Mouse (Mus musculus) megakaryocyte, embryonic 14.5 days (primary cell): Measurements from ENCODE around the gene Rhebl1.

Source experiments
- FLI1 ChIP-seq: IDR thresholded peaks from 2 replicates; pipeline ENCODE4 v1.6.1; 2012; ENCODE audit warnings: low read length, inconsistent platforms, mixed read lengths
- GATA1 ChIP-seq: IDR thresholded peaks from 3 replicates; pipeline ENCODE4 v1.6.1; 2012; ENCODE audit warnings: mixed read lengths, low read length, inconsistent platforms, borderline replicate concordance

GRCm38 (mm10) chr15:98883661-98884060, 10.7 kb downstream of the Rhebl1 start:
- TF ChIP-seq GATA1: no peak
- no peak for TF ChIP-seq FLI1
